Mouse (Mus musculus): Measurements from ENCODE around the gene Urad. TPM values are rescaled to one million over a fixed set of nuclear protein-coding genes. Genes with fewer than 3 reads are reported as not detected.

Gene Urad
- total RNA-seq, 2 experiments from 2014 or later = not detected

GRCm38 (mm10) chr5:147272808-147273345, 49.4 kb downstream of the Urad start:
- no peak for ATAC-seq (replicated peaks; ENCODE audit: low FRiP score, low TSS enrichment, poor library complexity, severe bottlenecking)

GRCm38 (mm10) chr5:147272046-147272807, 50.0 kb downstream of the Urad start:
- ATAC-seq (replicated peaks; ENCODE audit: low FRiP score, low TSS enrichment, poor library complexity, severe bottlenecking) = no peak

- no peak for ATAC-seq (replicated peaks; ENCODE audit: low FRiP score, low TSS enrichment, poor library complexity, severe bottlenecking)
These were observed 51.3 kb downstream of the Urad start for GRCm38 (mm10) chr5:147270673-147271655.

GRCm38 (mm10) chr5:147269926-147270672, 52.1 kb downstream of the Urad start, which contains the start of gene Pdx1:
Gene Pdx1, plus strand, starts transcription at chr5:147269959.
- peak; percentile 51; the same call in 1 of the 2 replicates for ATAC-seq (replicated peaks; ENCODE audit: low FRiP score, low TSS enrichment, poor library complexity, severe bottlenecking)

DNA sequence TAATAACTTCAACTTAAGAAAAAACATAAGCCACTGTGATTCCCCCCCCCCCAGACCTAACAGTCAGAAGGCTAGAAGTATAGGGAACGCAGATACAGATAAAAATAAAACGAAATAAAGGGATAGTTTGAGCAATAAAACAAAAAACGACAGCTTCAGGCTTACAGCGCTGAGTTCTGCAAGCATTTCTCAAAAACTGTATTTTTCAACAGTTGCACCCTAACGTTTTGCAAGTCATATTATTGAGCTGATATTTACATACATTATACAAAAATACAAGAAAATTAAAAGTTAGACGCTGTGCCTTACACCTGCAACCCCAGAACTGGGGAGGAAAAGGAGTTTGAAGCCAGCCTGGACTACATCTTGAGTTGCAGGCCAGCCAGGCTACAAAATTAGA, 52.9 kb downstream of the Urad start:
- ATAC-seq (replicated peaks; ENCODE audit: low FRiP score, low TSS enrichment, poor library complexity, severe bottlenecking) = no peak

GRCm38 (mm10) chr5:147268728-147269127, 53.5 kb downstream of the Urad start:
- ATAC-seq (replicated peaks; ENCODE audit: low FRiP score, low TSS enrichment, poor library complexity, severe bottlenecking) = no peak

DNA sequence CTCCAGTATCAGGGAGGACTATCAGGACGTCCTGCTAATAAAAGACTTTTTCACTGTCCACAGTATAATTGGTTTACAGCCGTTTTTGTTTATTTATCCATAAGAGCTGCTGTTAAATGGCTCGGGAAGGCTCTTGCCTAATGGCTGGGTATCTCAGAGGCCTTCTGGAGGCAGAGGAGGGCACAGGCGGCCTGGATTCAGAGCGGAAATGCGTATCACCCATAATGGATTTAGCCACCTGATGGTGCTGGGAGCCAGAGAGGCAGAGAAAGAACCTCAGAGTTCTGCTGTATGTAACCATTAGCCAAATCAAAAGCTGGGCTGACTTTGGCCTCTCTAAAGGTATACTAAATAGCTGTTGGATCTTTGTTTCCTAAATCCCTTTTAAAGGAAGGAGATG, 54.8 kb downstream of the Urad start:
- ATAC-seq (replicated peaks; ENCODE audit: low FRiP score, low TSS enrichment, poor library complexity, severe bottlenecking) = no peak

Other genes with a start within 250 kb of the Urad start
- 7.2 and 7.6 TPM in 2 replicates for gene Lnx2, start 245.9 kb downstream of the Urad start, total RNA-seq (2014; fragmentation: Nextera tagmentation)
- gene Lnx2, start 245.9 kb downstream of the Urad start, total RNA-seq (2017) = 3.3 and 7.9 TPM in 2 replicates
- gene Polr1d, start 245.4 kb downstream of the Urad start, total RNA-seq (2014; fragmentation: Nextera tagmentation) = 145 and 195 TPM in 2 replicates
- 149 and 191 TPM in 2 replicates for gene Polr1d, start 245.4 kb downstream of the Urad start, total RNA-seq (2017)
- not detected in 2 replicates for gene Gsx1, start 133.7 kb downstream of the Urad start, total RNA-seq (2014; fragmentation: Nextera tagmentation)
- not detected in 2 replicates for gene Gsx1, start 133.7 kb downstream of the Urad start, total RNA-seq (2017)
- gene Pdx1, start 52.5 kb downstream of the Urad start, total RNA-seq (2014; fragmentation: Nextera tagmentation) = not detected in 2 replicates
- gene Pdx1, start 52.5 kb downstream of the Urad start, total RNA-seq (2017) = not detected in 2 replicates
- gene Cdx2, start 15.2 kb downstream of the Urad start, total RNA-seq (2014; fragmentation: Nextera tagmentation) = not detected in 2 replicates
- gene Cdx2, start 15.2 kb downstream of the Urad start, total RNA-seq (2017) = not detected in 2 replicates
- gene Flt3, start 78.0 kb upstream of the Urad start, total RNA-seq (2014; fragmentation: Nextera tagmentation) = 0.37 and 1.7 TPM in 2 replicates
- 2.4 and 4.6 TPM in 2 replicates for gene Flt3, start 78.0 kb upstream of the Urad start, total RNA-seq (2017)
- 279 and 362 TPM in 2 replicates for gene Pan3, start 107.7 kb upstream of the Urad start, total RNA-seq (2014; fragmentation: Nextera tagmentation)
- 189 and 195 TPM in 2 replicates for gene Pan3, start 107.7 kb upstream of the Urad start, total RNA-seq (2017)